Mouse (Mus musculus) liver, adult 2 months (tissue): ENCODE data around the gene Denr. TPM values are rescaled to one million over a fixed set of nuclear protein-coding genes. Genes with fewer than 3 reads are reported as not detected.

Experiments used
- DNase-seq: peaks from one replicate; pipeline ENCODE4 v3.0.0-alpha.2; 2011; ENCODE audit warnings: low read depth, low spot score; ENCODE audit errors: extremely low read depth
- H3K27ac ChIP-seq: fragments of 200-500 bp; replicated peaks from 2 replicates; pipeline ENCODE4 v1.5.1; 2012; ENCODE audit warnings: low read depth, mild to moderate bottlenecking, control low read depth, inconsistent platforms, low read length; ENCODE audit not compliant: insufficient read depth
- H3K27me3 ChIP-seq: fragments of 200-500 bp; 2 replicates; pipeline ENCODE4 v1.6.1; 2012; ENCODE audit warnings: mild to moderate bottlenecking, moderate library complexity, low read length, inconsistent platforms; ENCODE audit not compliant: control insufficient read depth, insufficient read depth
- H3K36me3 ChIP-seq: fragments of 200-500 bp; 2 replicates; pipeline ENCODE4 v1.6.1; 2012; ENCODE audit warnings: low read length, inconsistent platforms; ENCODE audit not compliant: control insufficient read depth, insufficient read depth
- H3K4me1 ChIP-seq: fragments of 200-500 bp; 2 replicates; pipeline ENCODE4 v1.6.1; 2011; ENCODE audit warnings: low read length; ENCODE audit not compliant: control insufficient read depth, insufficient read depth
- H3K4me3 ChIP-seq: fragments of 200-500 bp; 2 replicates; pipeline ENCODE4 v1.5.1; 2011; ENCODE audit warnings: low read depth, mild to moderate bottlenecking, control low read depth, low read length, moderate library complexity; ENCODE audit not compliant: insufficient read depth
- H3K79me2 ChIP-seq: fragments of 200-500 bp; 2 replicates; pipeline ENCODE4 v1.6.1; 2012; ENCODE audit warnings: inconsistent platforms, mild to moderate bottlenecking, low read length, moderate library complexity; ENCODE audit not compliant: control insufficient read depth, insufficient read depth
- H3K9ac ChIP-seq: fragments of 200-500 bp; 2 replicates; pipeline ENCODE4 v1.6.1; 2012; ENCODE audit warnings: low read depth, mild to moderate bottlenecking, control low read depth, inconsistent platforms, low read length
- CTCF ChIP-seq: fragments of 200-500 bp; IDR thresholded peaks from 2 replicates; pipeline ENCODE4 v1.5.1; 2011; ENCODE audit warnings: low read depth, low read length, control low read depth
- POLR2A ChIP-seq: fragments of 200-500 bp; IDR thresholded peaks from 2 replicates; pipeline ENCODE4 v1.6.1; 2011; ENCODE audit warnings: low read length, control low read depth; ENCODE audit not compliant: insufficient read depth; ENCODE audit errors: extremely low read depth
- WGBS: fragments of 180-500 bp; shearing (Covaris S2); methylation state at CpG from one replicate; pipeline ENCODE4 v1.1.7; 2018; 5-methylcytosine and 5-hydroxymethylcytosine counted together
- polyA plus RNA-seq: library from polyadenylated mRNA; depleted of rRNA; stranded (reverse); fragments of >200 nt; gene quantifications from 2 replicates; pipeline ENCODE4 v1.2.3, GENCODE M21; 2012; rRNA removed
- total RNA-seq: library from RNA; depleted of rRNA; stranded (reverse); fragments of >200 nt; gene quantifications from 2 replicates; pipeline ENCODE4 v1.2.3, GENCODE M21; 2014; rRNA removed

The Denr gene
- 12.5 and 15.5 TPM in 2 replicates for total RNA-seq
- 27.5 and 37.9 TPM in 2 replicates for polyA plus RNA-seq

DNA sequence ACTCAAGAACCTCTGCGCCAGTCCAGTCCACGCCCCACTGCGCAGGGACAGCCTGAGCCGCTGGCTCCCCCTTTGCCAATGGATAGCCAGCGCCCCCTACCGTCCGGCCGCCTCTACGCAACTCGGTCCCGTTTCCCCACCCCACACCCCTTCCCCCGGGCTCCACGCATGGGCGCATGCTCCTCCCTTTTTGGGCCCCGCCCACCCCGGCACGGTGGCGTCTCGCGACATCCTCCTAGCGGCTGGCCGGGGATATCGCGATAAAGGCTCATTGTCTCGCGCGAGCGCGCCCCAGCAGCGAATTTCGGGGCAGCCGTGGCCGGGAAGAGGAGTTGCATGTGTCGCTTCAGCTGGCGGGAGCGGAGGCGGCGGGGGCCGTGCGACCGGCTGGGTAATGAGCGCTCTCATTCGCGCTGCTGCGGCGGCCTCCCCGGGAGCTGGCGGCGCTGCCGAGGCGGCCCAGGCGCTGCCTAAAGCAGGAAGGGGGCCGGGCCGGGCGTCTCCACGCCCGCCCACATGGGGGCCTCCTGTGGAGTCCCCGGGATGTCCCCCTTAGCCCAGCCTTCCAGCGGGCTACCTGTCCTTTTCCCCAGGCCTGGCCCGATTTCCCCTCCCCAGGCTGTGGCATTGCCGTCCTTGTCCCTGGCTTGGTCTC is at the start of gene Denr:
Denr (plus strand) TSS at position 200 of the 655 bp plus-strand sequence.
- no peaks in the 10 kb centered on the region for H3K27me3 ChIP-seq
- peaks cover 22% of the 10 kb centered on the region; the same call in 1 of the 2 replicates for H3K79me2 ChIP-seq
- peak within 1 kb of the TSS; percentile 93 for H3K9ac ChIP-seq
- H3K27ac ChIP-seq, result peak within 1 kb of the TSS; percentile 56
- H3K36me3 ChIP-seq, result peaks cover 6% of the 10 kb centered on the region; the same call in 1 of the 2 replicates
- peaks cover 7% of the 10 kb centered on the region for H3K4me1 ChIP-seq
- WGBS, result under 1% methylated on average over 61 of the region's 61 CpGs
- TF ChIP-seq POLR2A (peak; percentile 83), CTCF (peak; percentile 95)
- peak within 1 kb of the TSS; percentile 96 for H3K4me3 ChIP-seq
- peak; percentile 77 for DNase-seq

DNA sequence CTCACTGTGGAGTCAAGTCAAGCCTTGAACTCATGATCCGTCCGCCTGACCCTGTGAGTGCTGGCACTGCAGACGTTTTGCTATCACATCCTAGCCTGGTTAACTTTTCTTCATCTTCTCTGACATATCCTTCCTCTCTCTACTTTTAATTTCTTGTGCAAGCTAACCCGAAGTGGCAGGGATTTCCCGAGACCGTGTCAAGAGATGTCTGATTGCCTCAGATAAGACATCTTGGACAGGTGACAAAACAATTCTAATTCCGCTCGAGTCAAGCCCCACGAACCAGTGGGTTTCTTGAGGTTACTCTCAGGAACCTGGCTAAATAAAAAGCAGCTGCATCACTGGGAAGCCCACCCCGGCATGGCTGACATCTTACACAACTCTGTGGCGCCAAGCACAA is 48.2 kb upstream of the Denr start:
- 68% methylated on average over 11 of the region's 11 CpGs for WGBS
- no peak for DNase-seq
- Histone ChIP-seq H3K9ac (no peak overlapping the region), H3K27ac (no peak overlapping the region), H3K36me3 (no peaks in the 10 kb centered on the region), H3K4me1 (peaks cover 6% of the 10 kb centered on the region; the same call in 1 of the 2 replicates), H3K4me3 (no peak overlapping the region), H3K27me3 (no peaks in the 10 kb centered on the region), H3K79me2 (no peaks in the 10 kb centered on the region)
- TF ChIP-seq CTCF, result no peak
- no peak for TF ChIP-seq POLR2A

DNA sequence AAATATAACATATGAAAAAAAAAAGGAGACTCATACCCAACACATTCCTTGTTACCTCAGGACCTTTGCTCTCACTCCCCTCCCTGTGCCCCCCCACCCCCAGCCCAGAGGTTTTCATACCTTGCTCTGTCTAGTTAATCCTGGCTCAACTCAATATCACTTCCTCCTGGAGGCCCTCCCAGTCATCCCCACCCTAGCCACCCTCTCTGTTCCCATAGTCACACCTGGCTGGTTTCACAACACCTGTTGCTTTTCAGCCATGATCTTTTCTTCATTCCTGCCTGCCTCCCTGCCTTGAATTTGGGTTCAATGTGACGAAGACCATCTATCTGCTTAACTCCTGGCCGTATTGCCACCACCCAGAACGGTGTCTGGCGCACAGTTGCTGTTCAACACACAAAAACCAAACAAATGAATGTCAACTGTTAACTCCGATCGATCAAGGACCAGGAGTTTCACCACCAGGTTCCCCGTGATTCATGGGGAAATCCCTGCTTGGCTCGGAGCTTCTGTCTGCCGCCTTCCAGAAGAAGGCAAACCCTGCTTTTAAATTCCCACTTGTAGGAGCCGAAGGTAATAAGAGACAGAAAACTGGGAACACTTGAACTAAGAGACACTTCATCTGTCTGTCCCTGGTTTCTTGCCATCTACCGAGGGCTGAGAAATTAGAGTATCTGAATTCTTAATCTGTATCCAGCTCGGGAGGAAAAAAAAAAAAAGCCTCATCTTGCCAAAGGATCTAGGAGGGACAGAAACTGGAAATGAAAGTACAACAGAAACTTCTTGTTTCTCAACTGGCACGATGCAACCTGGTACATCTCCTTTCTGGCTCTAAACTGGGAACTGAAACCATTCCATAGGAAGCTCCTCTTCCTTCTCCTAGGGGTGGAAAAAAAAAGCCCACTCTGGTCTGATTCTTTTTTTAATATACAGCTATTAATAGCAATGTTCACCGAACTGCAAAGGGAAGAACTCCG is 44.3 kb upstream of the Denr start:
- DNase-seq, result peak; percentile 87
- H3K27me3 ChIP-seq, result no peaks in the 10 kb centered on the region
- no peak overlapping the region for H3K4me3 ChIP-seq
- WGBS, result 21% methylated on average over 15 of the region's 15 CpGs
- TF ChIP-seq CTCF, result no peak
- no peak for TF ChIP-seq POLR2A
- no peak overlapping the region for H3K27ac ChIP-seq
- H3K79me2 ChIP-seq, result no peaks in the 10 kb centered on the region
- H3K4me1 ChIP-seq, result peaks cover 9% of the 10 kb centered on the region
- no peak overlapping the region for H3K9ac ChIP-seq
- no peaks in the 10 kb centered on the region for H3K36me3 ChIP-seq

DNA sequence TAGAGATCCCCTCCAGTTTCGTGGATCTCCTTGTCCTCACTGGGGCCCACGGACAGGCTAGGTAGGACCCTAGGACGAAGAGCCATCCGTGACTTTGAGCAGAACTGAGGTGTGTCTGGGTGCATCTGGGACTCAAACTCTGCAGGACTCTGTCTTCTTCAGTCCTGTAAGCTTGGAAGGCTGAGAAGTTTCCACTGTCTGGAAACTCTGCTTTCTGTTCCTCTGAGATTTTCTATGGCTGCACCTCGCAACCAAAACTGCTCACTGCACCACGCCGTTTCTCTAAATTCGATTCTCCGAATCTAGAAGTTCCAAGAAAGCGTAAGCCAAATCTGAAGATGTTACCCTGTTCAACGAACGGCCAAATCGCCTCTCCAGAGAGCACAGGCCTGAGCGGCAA is 43.0 kb upstream of the Denr start:
- peaks cover 9% of the 10 kb centered on the region for H3K4me1 ChIP-seq
- TF ChIP-seq CTCF (no peak), POLR2A (no peak)
- H3K27ac ChIP-seq, result no peak overlapping the region
- no peaks in the 10 kb centered on the region for H3K79me2 ChIP-seq
- 94% methylated on average over 14 of the region's 14 CpGs for WGBS
- DNase-seq, result no peak
- H3K4me3 ChIP-seq, result no peak overlapping the region
- H3K27me3 ChIP-seq, result no peaks in the 10 kb centered on the region
- H3K9ac ChIP-seq, result no peak overlapping the region
- no peaks in the 10 kb centered on the region for H3K36me3 ChIP-seq

DNA sequence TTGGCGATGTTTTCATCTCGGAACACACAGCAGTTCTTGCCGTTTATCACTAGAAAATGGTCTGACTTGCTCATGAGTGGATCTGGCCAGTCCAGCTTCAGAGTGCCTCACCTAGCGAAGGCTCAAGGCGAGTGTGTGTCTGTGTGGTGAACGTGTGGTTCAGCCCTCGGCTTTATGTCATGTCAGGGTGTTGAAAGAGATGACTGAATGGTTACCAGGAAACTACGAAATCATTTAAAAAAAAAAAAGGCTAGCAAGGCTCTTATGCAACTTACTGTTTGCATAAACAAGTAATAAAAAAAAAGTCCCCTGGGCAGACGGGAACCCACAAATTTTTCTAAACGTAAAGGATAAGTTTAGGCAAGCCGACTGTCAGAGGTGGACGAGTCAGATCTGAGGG is 41.6 kb upstream of the Denr start, which contains the start of gene Hcar2:
Hcar2 (minus strand) TSS at position 135 of the 400 bp plus-strand sequence.
- H3K36me3 ChIP-seq, result no peaks in the 10 kb centered on the region
- peaks cover 9% of the 10 kb centered on the region for H3K4me1 ChIP-seq
- peak; percentile 72 for DNase-seq
- H3K27ac ChIP-seq, result no peak within 1 kb of the TSS
- no peaks in the 10 kb centered on the region for H3K27me3 ChIP-seq
- TF ChIP-seq CTCF, result no peak
- no peak for TF ChIP-seq POLR2A
- 34% methylated on average over 12 of the region's 12 CpGs for WGBS
- H3K79me2 ChIP-seq, result no peaks in the 10 kb centered on the region
- no peak within 1 kb of the TSS for H3K4me3 ChIP-seq
- no peak within 1 kb of the TSS for H3K9ac ChIP-seq
